Mouse (Mus musculus) small intestine, adult 2 months (tissue): ENCODE data around the gene Htra3. TPM values are rescaled to one million over a fixed set of nuclear protein-coding genes. Genes with fewer than 3 reads are reported as not detected.

ENCODE experiments used
- H3K27ac ChIP-seq: fragments of 200-500 bp; 2 replicates; pipeline ENCODE4 v1.5.1; 2012; ENCODE audit warnings: low read depth, low read length, control low read depth, inconsistent platforms; ENCODE audit not compliant: insufficient read depth
- H3K27me3 ChIP-seq: fragments of 200-500 bp; 2 replicates; pipeline ENCODE4 v1.6.1; 2012; ENCODE audit warnings: mild to moderate bottlenecking, moderate library complexity, low read length, inconsistent platforms; ENCODE audit not compliant: control insufficient read depth, insufficient read depth
- H3K36me3 ChIP-seq: fragments of 200-500 bp; 2 replicates; pipeline ENCODE4 v1.6.1; 2012; ENCODE audit warnings: mild to moderate bottlenecking, low read length, control low read depth, inconsistent platforms; ENCODE audit not compliant: control insufficient read depth, insufficient read depth
- H3K4me1 ChIP-seq: fragments of 200-500 bp; 2 replicates; pipeline ENCODE4 v1.6.1; 2012; ENCODE audit warnings: low read length, inconsistent platforms, mixed read lengths; ENCODE audit not compliant: control insufficient read depth, insufficient read depth, insufficient read length
- H3K4me3 ChIP-seq: fragments of 200-500 bp; 2 replicates; pipeline ENCODE4 v1.5.1; 2012; ENCODE audit warnings: low read depth, mild to moderate bottlenecking, control low read depth, inconsistent platforms, low read length, moderate library complexity
- CTCF ChIP-seq: fragments of 200-500 bp; IDR thresholded peaks from 2 replicates; pipeline ENCODE4 v1.5.1; 2012; ENCODE audit warnings: low read depth, mild to moderate bottlenecking, control low read depth, inconsistent platforms, low read length, moderate library complexity, mixed read lengths; ENCODE audit not compliant: insufficient replicate concordance, insufficient read length; ENCODE audit errors: extremely low read depth
- POLR2A ChIP-seq: fragments of 200-500 bp; IDR thresholded peaks from 2 replicates; pipeline ENCODE4 v1.6.1; 2012; ENCODE audit warnings: low read depth, mild to moderate bottlenecking, control low read depth, inconsistent platforms, low read length, moderate library complexity
- WGBS: fragments of 180-500 bp; shearing (Covaris S2); methylation state at CpG from one replicate; pipeline ENCODE4 v1.1.7; 2018; 5-methylcytosine and 5-hydroxymethylcytosine counted together
- polyA plus RNA-seq: library from polyadenylated mRNA; depleted of rRNA; stranded (reverse); fragments of >200 nt; gene quantifications from 2 replicates; pipeline ENCODE4 v1.2.3, GENCODE M21; 2012

Gene Htra3
- polyA plus RNA-seq, 1 experiment, result 63.6 TPM

- Histone ChIP-seq H3K4me1 (no peaks in the 10 kb centered on the region), H3K27me3 (no peaks in the 10 kb centered on the region), H3K27ac (no peak overlapping the region), H3K4me3 (no peak overlapping the region), H3K36me3 (peaks cover 1% of the 10 kb centered on the region; the same call in 1 of the 2 replicates)
- no peak for TF ChIP-seq POLR2A
- no peak for TF ChIP-seq CTCF
- 29% methylated on average over 5 of the region's 5 CpGs for WGBS
These were observed 16.2 kb upstream of the Htra3 start for GRCm38 (mm10) chr5:35695815-35696214.

GRCm38 (mm10) chr5:35693638-35694037, 14.1 kb upstream of the Htra3 start:
- TF ChIP-seq POLR2A (no peak), CTCF (no peak)
- no peak overlapping the region for H3K27ac ChIP-seq
- WGBS, result 63% methylated on average over 4 of the region's 4 CpGs
- no peaks in the 10 kb centered on the region for H3K4me1 ChIP-seq
- H3K27me3 ChIP-seq, result no peaks in the 10 kb centered on the region
- no peak overlapping the region for H3K4me3 ChIP-seq
- H3K36me3 ChIP-seq, result no peaks in the 10 kb centered on the region

- no peaks in the 10 kb centered on the region for H3K36me3 ChIP-seq
- WGBS, result 34% methylated on average over 11 of the region's 11 CpGs
- no peak overlapping the region for H3K4me3 ChIP-seq
- no peak overlapping the region for H3K27ac ChIP-seq
- H3K4me1 ChIP-seq, result no peaks in the 10 kb centered on the region; the same call in 1 of the 2 replicates
- H3K27me3 ChIP-seq, result no peaks in the 10 kb centered on the region
- TF ChIP-seq CTCF (no peak), POLR2A (no peak)
These were observed 11.7 kb upstream of the Htra3 start for GRCm38 (mm10) chr5:35691246-35691645.

- Histone ChIP-seq H3K36me3 (no peaks in the 10 kb centered on the region), H3K4me1 (no peaks in the 10 kb centered on the region; the same call in 1 of the 2 replicates), H3K27me3 (no peaks in the 10 kb centered on the region), H3K4me3 (no peak overlapping the region), H3K27ac (no peak overlapping the region)
- TF ChIP-seq POLR2A (no peak), CTCF (no peak)
- 83% methylated on average over 8 of the region's 8 CpGs for WGBS
These were observed 11.0 kb upstream of the Htra3 start for GRCm38 (mm10) chr5:35690485-35691165.

- no peaks in the 10 kb centered on the region for H3K27me3 ChIP-seq
- no peak for TF ChIP-seq CTCF
- TF ChIP-seq POLR2A, result no peak
- H3K4me3 ChIP-seq, result no peak overlapping the region
- no peaks in the 10 kb centered on the region for H3K36me3 ChIP-seq
- H3K27ac ChIP-seq, result no peak overlapping the region
- no peaks in the 10 kb centered on the region; the same call in 1 of the 2 replicates for H3K4me1 ChIP-seq
These were observed 9.8 kb upstream of the Htra3 start for GRCm38 (mm10) chr5:35689374-35689773.

GRCm38 (mm10) chr5:35688851-35689250, 9.3 kb upstream of the Htra3 start:
- Histone ChIP-seq H3K36me3 (no peaks in the 10 kb centered on the region), H3K27me3 (no peaks in the 10 kb centered on the region), H3K27ac (no peak overlapping the region), H3K4me3 (no peak overlapping the region), H3K4me1 (no peaks in the 10 kb centered on the region; the same call in 1 of the 2 replicates)
- WGBS, result 77% methylated on average over 2 of the region's 2 CpGs
- TF ChIP-seq CTCF (no peak), POLR2A (no peak)

- TF ChIP-seq POLR2A (no peak), CTCF (no peak)
- no peaks in the 10 kb centered on the region for H3K27me3 ChIP-seq
- no peaks in the 10 kb centered on the region; the same call in 1 of the 2 replicates for H3K4me1 ChIP-seq
- no peak overlapping the region for H3K4me3 ChIP-seq
- WGBS, result 65% methylated on average over 5 of the region's 5 CpGs
- no peaks in the 10 kb centered on the region for H3K36me3 ChIP-seq
- no peak overlapping the region for H3K27ac ChIP-seq
These were observed 7.5 kb upstream of the Htra3 start for GRCm38 (mm10) chr5:35687098-35687497.
